Mouse (Mus musculus): ENCODE results near the gene Cdk7.

DNA sequence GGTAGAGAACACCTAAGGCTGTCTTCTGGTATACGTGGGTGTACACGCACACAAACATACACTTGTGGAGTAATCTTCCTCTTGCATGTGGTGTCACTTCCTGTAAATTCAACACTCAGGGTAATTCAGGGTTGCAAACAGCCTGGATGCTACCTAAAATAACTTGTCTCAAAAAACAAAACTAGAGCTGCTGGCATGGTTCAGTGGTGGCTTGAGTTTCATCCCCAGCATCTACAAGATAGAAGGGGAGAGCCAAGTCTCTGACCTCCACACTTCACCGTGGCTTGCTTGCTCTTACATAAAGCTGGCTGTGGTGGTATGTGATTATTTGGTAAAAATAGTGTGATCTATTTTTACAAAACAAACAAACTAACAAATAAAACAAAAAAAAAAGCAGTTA is 33.2 kb downstream of the Cdk7 start:
- no peak for TF ChIP-seq CTCF (conservative IDR thresholded peaks at IDR 0.05; ENCODE audit: low read length)
- TF ChIP-seq NANOG (IDR thresholded peaks at IDR 0.05; ENCODE audit: borderline replicate concordance, low read length) = no peak
